Mouse (Mus musculus) retina, postnatal 1 day (tissue): ENCODE measurements around the gene Olfr633.
"Not testable (repeated sequence)": the region's sequence is repeated elsewhere in the genome, so short reads cannot be mapped to it uniquely, and the experiment has no call there.

Experiments used
- DNase-seq: peaks from one replicate; pipeline ENCODE4 v3.0.0-alpha.2; 2012

Gene Olfr633

GRCm38 (mm10) chr7:103944137-103944536 is at the start of gene Olfr633:
Gene Olfr633, plus strand, starts transcription at chr7:103944437.
- DNase-seq, result no peak

- no peak for DNase-seq
Measured at GRCm38 (mm10) chr7:103903187-103903586, 41.0 kb upstream of the Olfr633 start, which contains the start of gene Olfr65. Gene Olfr65, plus strand, starts transcription at chr7:103903487.

DNA sequence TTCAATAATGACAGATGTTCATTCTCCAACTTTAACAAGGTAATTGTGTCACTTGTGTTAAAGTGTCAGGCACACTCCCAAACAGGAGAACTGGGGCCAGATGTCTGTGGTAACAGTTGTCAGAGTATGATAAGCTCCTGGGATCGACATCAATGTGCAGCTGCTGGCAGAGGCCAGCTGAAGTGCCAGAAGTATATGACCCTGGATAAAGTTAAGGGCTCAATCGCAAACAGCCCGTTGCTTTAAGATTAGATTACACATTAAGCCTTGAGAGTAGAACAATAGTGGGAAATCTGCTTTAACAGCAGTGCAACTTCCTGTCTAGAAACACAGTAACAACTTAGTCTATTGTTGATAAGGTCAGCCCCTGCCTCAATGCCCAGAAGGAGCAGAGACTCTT is 34.2 kb upstream of the Olfr633 start:
- no peak for DNase-seq

DNA sequence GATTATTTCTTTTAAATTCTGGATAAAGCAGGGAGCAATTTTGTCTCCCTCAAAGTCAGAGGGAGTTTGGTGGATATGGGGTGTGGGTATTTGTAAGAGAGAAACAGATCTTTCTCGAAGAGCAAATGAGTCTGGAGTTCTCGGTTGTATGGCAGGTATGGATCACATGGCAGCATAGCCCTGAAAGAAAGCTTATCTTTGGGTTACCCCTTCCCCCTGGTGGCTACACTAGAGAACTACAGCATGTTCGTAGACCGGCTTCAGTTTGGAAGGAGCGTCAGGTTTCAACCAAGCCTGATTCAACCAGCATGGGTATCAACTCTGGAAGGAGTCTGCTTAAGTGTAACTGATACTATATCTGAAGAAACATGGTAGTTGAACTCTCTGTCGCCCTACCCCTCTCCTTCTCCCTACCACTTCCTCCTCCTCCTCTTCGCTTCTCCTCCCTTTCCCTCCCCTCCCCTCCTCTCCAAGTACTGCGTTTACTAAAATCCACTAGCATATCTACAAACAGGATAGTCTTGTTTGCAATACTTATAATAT is 31.2 kb upstream of the Olfr633 start:
- DNase-seq, result peak; percentile 3

- DNase-seq, result no peak
Measured at GRCm38 (mm10) chr7:103915338-103915737, 28.9 kb upstream of the Olfr633 start.

GRCm38 (mm10) chr7:103928525-103928924 is 15.7 kb upstream of the Olfr633 start, which contains the start of gene Olfr631:
Gene Olfr631, plus strand, starts transcription at chr7:103928825.
- DNase-seq, result no peak

- no peak for DNase-seq
Measured at GRCm38 (mm10) chr7:103934264-103934663, 10.0 kb upstream of the Olfr633 start, which contains the start of gene Olfr632. Gene Olfr632, plus strand, starts transcription at chr7:103934347.

DNA sequence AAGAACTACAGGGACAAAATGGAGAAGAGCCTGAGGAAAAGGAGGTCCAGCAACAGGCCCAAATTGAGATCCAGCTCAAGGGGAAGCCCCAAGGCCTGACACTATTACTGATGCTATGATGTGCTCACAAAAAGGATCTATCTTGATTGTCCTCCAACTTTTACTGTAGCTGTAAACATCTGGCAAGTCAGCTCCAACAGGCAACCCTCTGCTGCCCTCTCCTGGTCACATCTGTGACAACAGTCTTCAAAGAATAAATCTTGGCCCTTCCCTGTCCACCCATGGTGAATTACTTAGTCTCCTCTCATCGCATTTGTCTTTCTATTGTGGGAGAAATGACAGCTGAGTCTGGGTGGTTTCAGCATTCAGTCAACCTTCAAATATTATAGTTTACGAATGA is 1.5 kb upstream of the Olfr633 start:
- peak; percentile 59 for DNase-seq

GRCm38 (mm10) chr7:103966873-103967272 is 22.6 kb downstream of the Olfr633 start:
- not testable (repeated sequence) for DNase-seq

GRCm38 (mm10) chr7:103970852-103971251 is 26.6 kb downstream of the Olfr633 start, which contains the start of gene Olfr635:
Gene Olfr635, plus strand, starts transcription at chr7:103971152.
- DNase-seq, result no peak

- no peak for DNase-seq
Measured at GRCm38 (mm10) chr7:103971782-103972181, 27.5 kb downstream of the Olfr633 start.

DNA sequence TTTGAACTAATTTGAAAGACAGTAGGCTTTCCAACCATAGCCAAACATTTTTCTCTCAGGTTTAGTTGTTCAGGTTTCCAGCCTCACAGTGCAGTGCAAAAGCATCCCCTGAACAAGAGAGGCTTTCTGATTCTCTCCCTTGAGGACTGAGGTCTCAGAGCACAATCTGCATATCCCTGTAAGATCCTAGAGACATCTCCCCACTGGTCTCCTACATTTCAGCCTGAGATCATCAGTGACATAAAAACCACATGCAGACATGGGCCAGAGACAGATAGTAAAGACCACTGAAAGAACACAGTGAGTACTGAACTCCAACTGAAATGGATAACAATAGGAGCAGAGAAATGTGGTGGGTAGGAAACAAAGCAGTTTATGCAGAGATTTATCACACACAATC is 54.2 kb downstream of the Olfr633 start, which contains the start of gene Olfr638:
Olfr638 (plus strand) TSS at position 301 of the 400 bp plus-strand sequence.
- DNase-seq, result no peak
